Mouse (Mus musculus) right cerebral cortex, adult 2 months (tissue): ENCODE measurements at regions not wholly inside any gene's neighbourhood (a gene's known extent, or its start where the extent isn't known, plus 50 kb on each side); places are given as distances from the start of the nearest gene placed in this dataset.

Source experiments
- DNase-seq, 2 experiments: peaks; one replicate each; pipeline ENCODE4 v3.0.0; 2021 to 2022; ENCODE audit warnings: low spot score in 2 of 2

- peak in 1 of 2 experiments; percentile 7 for DNase-seq
These were observed 52.9 kb upstream of the Ica1 start for GRCm38 (mm10) chr6:8831204-8831603.

DNA sequence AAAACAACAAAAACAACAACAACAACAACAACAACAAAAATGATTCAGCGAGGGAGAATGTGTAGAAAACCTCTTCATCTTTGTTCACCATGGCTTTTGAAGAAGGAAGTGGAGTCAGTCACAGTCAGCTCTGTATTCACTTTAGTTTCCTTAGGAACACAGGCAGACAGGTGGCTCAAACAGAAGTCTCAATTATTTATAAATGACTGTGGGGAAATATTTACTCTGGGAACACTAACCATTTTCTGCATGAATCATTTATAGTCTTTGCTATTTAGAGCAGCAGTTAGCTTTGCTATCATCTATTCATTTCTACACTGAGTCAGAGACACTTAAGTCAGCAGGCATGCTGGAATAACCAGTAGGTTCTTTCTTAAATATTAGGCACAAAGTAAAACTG is 54.6 kb upstream of the Ica1 start:
- no peak for DNase-seq

DNA sequence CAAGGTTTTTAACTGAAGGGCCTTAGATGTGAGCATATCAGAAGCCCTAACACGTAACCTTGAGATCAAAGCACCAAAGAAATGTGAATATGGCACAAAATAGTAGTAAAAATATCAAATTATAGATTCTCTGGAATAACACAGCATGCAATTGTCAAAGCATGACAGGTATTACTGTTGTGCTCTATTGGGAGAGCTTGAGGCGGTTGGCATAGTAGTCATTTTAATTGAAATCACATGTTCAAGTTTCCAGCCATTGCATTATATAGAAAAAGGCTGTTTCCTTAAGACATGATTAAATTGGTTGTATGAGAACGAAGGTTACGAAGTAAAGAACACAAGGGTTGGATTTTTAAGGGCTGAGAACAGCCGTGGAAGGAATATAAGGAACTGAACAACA is 75.4 kb upstream of the Ica1 start:
- DNase-seq, result no peak

DNA sequence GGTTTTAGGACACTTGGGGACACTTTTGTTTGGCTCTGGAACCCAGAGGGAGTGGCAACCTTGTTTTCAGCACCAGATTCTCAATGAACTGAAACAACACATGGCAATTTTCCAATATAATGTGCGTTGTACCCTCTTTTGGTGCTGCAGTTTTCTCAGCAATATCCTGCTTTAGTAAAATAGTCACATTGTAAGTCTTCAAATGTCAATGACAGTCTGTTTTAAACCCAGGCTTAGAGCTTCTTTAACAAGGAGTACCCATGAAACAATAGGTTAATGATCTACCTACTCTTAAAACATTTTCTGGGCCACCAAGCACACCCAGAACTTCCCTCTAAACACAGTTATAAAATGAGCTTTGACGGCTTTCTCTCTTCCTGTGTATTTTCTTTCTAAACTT is 82.3 kb upstream of the Ica1 start:
- DNase-seq, result no peak

GRCm38 (mm10) chr6:8863843-8864620 is 84.2 kb upstream of the Nxph1 start:
- no peak for DNase-seq

DNA sequence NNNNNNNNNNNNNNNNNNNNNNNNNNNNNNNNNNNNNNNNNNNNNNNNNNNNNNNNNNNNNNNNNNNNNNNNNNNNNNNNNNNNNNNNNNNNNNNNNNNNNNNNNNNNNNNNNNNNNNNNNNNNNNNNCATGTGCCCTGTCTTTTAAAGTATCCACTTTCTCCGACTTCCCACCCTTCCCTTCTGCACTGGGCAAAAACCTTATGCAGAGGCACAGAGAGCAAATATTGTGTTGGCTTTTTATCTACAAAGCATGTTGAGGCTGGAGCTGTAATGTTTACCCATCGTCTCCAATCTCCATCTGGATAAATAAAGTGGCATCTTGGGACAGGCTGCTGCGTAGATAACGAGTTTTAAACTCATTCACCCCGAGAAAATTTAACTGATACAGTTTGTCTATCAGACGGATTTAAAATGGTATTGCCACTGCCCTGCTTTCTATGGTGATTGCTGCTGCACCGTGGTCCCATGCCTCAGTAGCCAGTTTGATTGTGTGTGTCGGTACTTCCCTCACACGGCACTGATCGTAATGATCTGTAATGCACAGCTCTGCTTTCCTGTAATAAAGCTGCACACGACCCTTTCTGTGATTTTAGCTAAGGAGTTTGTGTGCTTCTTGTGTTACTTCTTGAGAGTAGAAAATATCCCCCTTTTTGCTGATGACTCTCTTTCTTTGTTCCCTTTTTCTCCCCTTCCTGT is 70.7 kb upstream of the Nxph1 start:
- DNase-seq, result no peak

- DNase-seq, result no peak
These were observed 54.6 kb upstream of the Nxph1 start for GRCm38 (mm10) chr6:8893665-8894064.

DNA sequence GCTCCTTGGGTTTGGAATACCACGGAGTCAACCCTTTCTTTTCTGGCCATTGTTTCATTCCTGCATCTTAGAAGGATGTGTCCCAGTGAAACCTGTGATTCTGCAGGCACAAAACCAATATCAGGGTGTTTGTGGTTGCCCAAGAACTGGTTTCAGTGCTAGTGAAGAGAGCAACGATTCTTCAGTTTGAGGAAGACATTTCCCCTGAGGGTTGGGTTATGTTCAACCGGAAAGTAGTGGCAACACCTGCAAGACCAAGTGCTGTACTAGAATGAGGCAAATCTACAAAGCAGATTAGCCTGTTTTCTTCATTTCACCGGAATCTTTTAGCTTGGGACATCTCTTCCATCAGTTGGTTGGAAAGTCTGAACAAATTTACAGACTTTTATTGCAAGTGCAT is 52.1 kb upstream of the Nxph1 start:
- DNase-seq, result no peak

DNA sequence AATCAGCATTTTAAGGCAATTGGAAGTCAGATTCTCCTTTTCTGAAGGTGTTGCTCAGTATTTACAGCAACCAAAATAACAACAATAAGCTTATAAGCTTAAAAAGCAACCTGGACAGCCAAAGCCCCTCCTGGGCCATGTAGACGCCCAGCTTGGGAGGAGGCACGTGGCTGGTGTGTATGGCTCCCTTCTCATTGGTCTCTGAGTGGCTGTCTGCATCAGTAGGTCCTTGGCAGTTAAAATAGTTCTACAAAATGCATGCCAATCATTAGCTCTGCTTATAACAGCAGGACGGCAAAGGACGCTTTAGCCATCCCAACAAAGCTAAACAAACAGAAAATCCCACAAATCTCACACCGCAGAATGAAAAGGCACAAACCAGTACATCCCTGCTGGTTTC is 51.4 kb upstream of the Nxph1 start:
- DNase-seq, result no peak

DNA sequence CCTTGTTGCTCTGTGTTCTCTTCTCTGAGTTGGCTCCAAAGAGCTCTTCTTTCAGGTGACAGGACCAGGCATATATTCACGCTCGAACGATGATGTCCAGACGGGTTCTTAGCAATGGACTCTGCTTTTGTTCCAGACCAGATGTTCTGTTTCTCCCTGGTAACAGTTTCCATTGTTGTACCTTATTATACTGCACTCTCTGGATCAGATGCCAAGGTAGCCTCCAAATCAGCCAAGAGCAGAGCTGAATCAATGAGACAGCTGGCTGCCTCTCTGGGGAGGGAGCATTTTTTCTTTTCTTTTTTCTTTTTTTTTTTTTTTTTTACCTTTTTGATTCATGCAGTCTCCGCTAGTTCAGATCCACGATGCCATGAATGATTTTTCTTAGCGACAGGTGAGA is 50.9 kb upstream of the Nxph1 start:
- no peak for DNase-seq

GRCm38 (mm10) chr6:8898268-8898667 is 50.0 kb upstream of the Nxph1 start:
- no peak for DNase-seq
